Mouse (Mus musculus) megakaryocyte, embryonic 14.5 days (primary cell): ENCODE results near the gene Slc25a28.

Experiments used
- FLI1 ChIP-seq: IDR thresholded peaks from 2 replicates; pipeline ENCODE4 v1.6.1; 2012; ENCODE audit warnings: low read length, inconsistent platforms, mixed read lengths
- GATA1 ChIP-seq: IDR thresholded peaks from 3 replicates; pipeline ENCODE4 v1.6.1; 2012; ENCODE audit warnings: mixed read lengths, low read length, inconsistent platforms, borderline replicate concordance

DNA sequence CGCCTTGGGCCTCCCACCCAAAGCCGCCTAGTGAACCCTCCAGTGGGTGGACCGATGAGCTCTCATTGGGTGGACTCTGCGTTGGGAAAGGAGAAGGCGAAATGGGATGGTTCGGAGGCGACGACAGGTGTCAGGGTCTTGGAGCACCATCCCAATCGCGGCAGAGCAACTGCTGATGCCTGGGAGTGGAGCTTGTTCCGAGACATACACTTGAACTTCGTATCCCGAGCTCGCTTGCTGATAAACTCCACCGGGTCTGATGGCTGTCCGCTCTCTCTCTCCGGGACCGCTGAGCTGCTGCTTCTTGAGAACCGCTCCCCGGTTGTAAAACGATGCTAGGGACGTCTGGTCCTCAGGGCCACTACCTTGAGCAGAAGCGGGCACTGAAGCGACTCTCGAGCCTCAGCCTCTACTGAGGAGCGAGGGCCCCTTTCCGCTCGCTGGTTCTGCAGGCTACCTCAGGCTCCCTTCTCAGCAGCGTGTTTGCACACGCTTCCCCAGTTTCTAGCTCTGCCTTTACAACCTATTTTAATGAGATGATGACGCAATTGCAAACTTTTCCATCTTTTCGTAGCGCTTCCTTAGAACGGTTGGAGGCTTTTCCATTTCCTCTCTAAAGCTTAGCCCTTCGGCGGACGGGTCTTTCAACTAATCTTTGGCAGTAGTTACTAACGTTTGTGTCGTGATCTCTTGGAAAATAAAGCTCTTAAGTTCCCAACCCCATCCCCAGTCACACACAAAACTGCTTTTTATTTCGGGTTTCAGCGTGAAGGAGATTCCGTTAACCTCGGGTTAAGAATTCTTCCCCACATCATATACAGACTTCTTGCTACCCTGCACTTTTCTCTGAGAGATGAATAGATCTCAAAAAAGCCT lies 1.1 kb upstream of the Slc25a28 start:
- TF ChIP-seq GATA1 (no peak), FLI1 (no peak)
